Mouse (Mus musculus): ENCODE measurements around the gene Wars2. TPM values are rescaled to one million over a fixed set of nuclear protein-coding genes. Genes with fewer than 3 reads are reported as not detected.

The Wars2 gene
- total and polyA plus RNA-seq, 2 experiments from 2014 or later: 4.0 to 8.4 TPM

GRCm38 (mm10) chr3:99247996-99248801, 107.3 kb downstream of the Wars2 start:
- H3K27ac ChIP-seq (ENCODE audit: low read depth, low read length): no peak overlapping the region
- 3% methylated on average over 28 of the region's 28 CpGs for WGBS

DNA sequence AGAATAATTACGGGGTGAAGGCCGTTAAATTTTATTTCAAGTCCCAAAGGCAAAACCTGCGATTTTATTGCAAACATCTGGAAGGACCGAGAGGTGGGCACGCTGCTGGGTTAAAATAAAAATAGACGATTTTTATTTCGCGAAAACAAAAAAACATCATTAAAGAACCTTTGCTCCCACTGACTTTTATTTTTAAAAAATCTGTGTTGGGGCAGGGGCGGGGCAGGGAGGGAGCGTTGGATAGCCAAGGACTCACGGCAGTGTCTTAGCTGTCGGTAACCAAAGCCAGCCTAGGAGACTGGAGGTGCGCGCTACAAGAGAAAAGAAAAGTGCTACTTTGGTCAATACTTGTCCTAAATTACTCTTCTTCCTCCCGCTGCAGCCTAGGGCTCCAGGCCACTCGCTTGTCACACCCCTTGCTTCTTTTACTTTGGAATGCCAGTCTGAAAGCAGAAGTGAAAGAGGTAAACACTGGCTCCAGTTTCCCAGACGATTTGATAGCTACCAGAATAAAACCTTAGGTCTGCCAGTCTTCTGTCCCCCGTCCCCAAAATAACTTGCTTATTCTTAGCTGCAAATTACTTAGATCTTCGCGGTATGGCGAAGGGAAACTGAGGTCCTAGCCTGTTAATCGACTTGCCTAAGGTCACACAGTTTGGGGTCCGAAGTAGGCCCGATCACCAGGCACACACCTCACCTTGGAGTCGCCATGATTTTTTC, 108.1 kb downstream of the Wars2 start:
- H3K4me1 ChIP-seq (ENCODE audit: insufficient read depth): no peaks in the 10 kb centered on the region
- H3K9ac ChIP-seq: no peak overlapping the region
- no peak overlapping the region for H3K4me3 ChIP-seq (ENCODE audit: low read depth, low read length)
- H3K36me3 ChIP-seq (ENCODE audit: insufficient read depth): no peaks in the 10 kb centered on the region
- no peak overlapping the region for H3K4me2 ChIP-seq (ENCODE audit: low read depth)
- WGBS: 2% methylated on average over 25 of the region's 25 CpGs
- no peak for DNase-seq
- H3K27ac ChIP-seq (ENCODE audit: low read depth, low read length): no peak overlapping the region
- H3K9me3 ChIP-seq (ENCODE audit: low read length): no peaks in the 10 kb centered on the region
- TF ChIP-seq CTCF (IDR thresholded peaks at IDR 0.05; ENCODE audit: low read depth): no peak
- no peak for ATAC-seq
- peaks cover 96% of the 10 kb centered on the region for H3K27me3 ChIP-seq (ENCODE audit: insufficient read depth, low read length)

More at GRCm38 (mm10) chr3:99247996-99248801, 107.3 kb downstream of the Wars2 start:
- no peak for TF ChIP-seq CTCF (IDR thresholded peaks at IDR 0.05; ENCODE audit: low read depth)
- Histone ChIP-seq H3K9me3 (ENCODE audit: low read length) (no peaks in the 10 kb centered on the region), H3K4me2 (ENCODE audit: low read depth) (no peak overlapping the region), H3K36me3 (ENCODE audit: insufficient read depth) (no peaks in the 10 kb centered on the region), H3K4me1 (ENCODE audit: insufficient read depth) (no peaks in the 10 kb centered on the region), H3K9ac (no peak overlapping the region), H3K4me3 (ENCODE audit: low read depth, low read length) (no peak overlapping the region), H3K27me3 (ENCODE audit: insufficient read depth, low read length) (peaks cover 98% of the 10 kb centered on the region)
- DNase-seq: no peak
- ATAC-seq: peak; percentile 25; the same call in 1 of the 2 replicates

GRCm38 (mm10) chr3:99249551-99249870, 108.6 kb downstream of the Wars2 start:
- Histone ChIP-seq H3K27ac (ENCODE audit: low read depth, low read length) (no peak overlapping the region), H3K4me2 (ENCODE audit: low read depth) (no peak overlapping the region), H3K27me3 (ENCODE audit: insufficient read depth, low read length) (peaks cover 96% of the 10 kb centered on the region), H3K4me3 (ENCODE audit: low read depth, low read length) (no peak overlapping the region), H3K36me3 (ENCODE audit: insufficient read depth) (no peaks in the 10 kb centered on the region), H3K9ac (no peak overlapping the region), H3K4me1 (ENCODE audit: insufficient read depth) (no peaks in the 10 kb centered on the region), H3K9me3 (ENCODE audit: low read length) (no peaks in the 10 kb centered on the region)
- ATAC-seq: no peak
- TF ChIP-seq CTCF (IDR thresholded peaks at IDR 0.05; ENCODE audit: low read depth): no peak
- DNase-seq: no peak
- WGBS: 3% methylated on average over 11 of the region's 11 CpGs

GRCm38 (mm10) chr3:99249906-99250305, 109.0 kb downstream of the Wars2 start:
- no peak overlapping the region for H3K4me2 ChIP-seq (ENCODE audit: low read depth)
- H3K9ac ChIP-seq: no peak overlapping the region
- no peaks in the 10 kb centered on the region for H3K4me1 ChIP-seq (ENCODE audit: insufficient read depth)
- no peak for DNase-seq
- H3K27ac ChIP-seq (ENCODE audit: low read depth, low read length): no peak overlapping the region
- H3K4me3 ChIP-seq (ENCODE audit: low read depth, low read length): no peak overlapping the region
- no peaks in the 10 kb centered on the region for H3K9me3 ChIP-seq (ENCODE audit: low read length)
- H3K36me3 ChIP-seq (ENCODE audit: insufficient read depth): no peaks in the 10 kb centered on the region
- ATAC-seq: no peak
- 2% methylated on average over 6 of the region's 6 CpGs for WGBS
- H3K27me3 ChIP-seq (ENCODE audit: insufficient read depth, low read length): peaks cover 96% of the 10 kb centered on the region
- TF ChIP-seq CTCF (IDR thresholded peaks at IDR 0.05; ENCODE audit: low read depth): 0 out of 2 replicates have a peak, but pooled peaks have one; percentile 4

DNA sequence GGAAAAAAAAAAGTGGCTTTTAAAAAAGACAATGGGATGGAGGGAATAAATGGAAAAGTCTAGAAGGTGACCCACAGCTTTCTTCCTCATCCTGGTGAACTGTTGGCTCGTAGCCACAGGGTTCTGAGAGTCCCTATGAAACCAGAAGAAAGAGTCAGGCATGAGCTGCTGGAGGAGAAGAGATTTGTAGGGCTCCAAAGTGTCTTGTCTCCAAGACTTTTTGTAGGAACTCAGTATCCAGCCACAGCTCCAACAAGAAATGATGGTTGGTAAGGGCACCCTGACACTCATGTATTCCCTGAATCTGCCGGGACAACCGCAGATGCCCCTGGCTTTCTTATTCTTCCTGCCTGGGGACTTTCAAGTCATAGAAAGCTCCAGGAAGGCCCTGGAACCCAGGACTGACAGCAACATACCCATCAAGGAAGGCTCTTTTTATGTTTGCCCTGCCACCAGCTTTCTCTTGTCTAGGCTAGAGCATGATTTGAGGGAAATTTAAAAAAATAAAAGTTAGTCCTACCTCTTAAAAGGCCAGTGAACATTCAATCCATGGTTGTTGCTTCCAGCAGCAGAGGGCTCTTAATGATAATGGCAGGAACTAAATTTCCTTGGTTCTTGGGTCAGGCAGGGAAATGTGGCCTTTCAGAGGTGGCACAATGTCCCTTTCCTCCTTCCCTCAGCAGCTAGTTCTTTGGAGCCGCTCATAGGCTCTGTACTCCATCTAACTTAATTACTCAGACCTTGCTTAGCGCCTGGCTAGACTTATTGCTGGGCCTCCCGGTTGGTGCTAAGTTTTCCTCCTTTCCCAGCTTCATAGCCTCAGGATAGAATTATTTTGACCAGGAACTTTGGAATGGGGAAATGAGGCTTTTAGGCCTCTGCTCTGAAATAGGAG, 110.7 kb downstream of the Wars2 start:
- no peak overlapping the region for H3K4me3 ChIP-seq (ENCODE audit: low read depth, low read length)
- H3K36me3 ChIP-seq (ENCODE audit: insufficient read depth): no peaks in the 10 kb centered on the region
- peaks cover 97% of the 10 kb centered on the region for H3K27me3 ChIP-seq (ENCODE audit: insufficient read depth, low read length)
- no peaks in the 10 kb centered on the region for H3K4me1 ChIP-seq (ENCODE audit: insufficient read depth)
- TF ChIP-seq CTCF (IDR thresholded peaks at IDR 0.05; ENCODE audit: low read depth): no peak
- ATAC-seq: no peak
- no peak overlapping the region for H3K9ac ChIP-seq
- H3K9me3 ChIP-seq (ENCODE audit: low read length): no peaks in the 10 kb centered on the region
- WGBS: 6% methylated on average over 6 of the region's 6 CpGs
- no peak overlapping the region for H3K27ac ChIP-seq (ENCODE audit: low read depth, low read length)
- no peak overlapping the region for H3K4me2 ChIP-seq (ENCODE audit: low read depth)
- no peak for DNase-seq

- no peaks in the 10 kb centered on the region for H3K36me3 ChIP-seq (ENCODE audit: insufficient read depth)
- TF ChIP-seq CTCF (IDR thresholded peaks at IDR 0.05; ENCODE audit: low read depth): no peak
- H3K4me3 ChIP-seq (ENCODE audit: low read depth, low read length): no peak overlapping the region
- ATAC-seq (no peak), DNase-seq (no peak)
- H3K4me2 ChIP-seq (ENCODE audit: low read depth): no peak overlapping the region
- H3K4me1 ChIP-seq (ENCODE audit: insufficient read depth): no peaks in the 10 kb centered on the region
- H3K27ac ChIP-seq (ENCODE audit: low read depth, low read length): no peak overlapping the region
- H3K9me3 ChIP-seq (ENCODE audit: low read length): no peaks in the 10 kb centered on the region
- H3K9ac ChIP-seq: no peak overlapping the region
- WGBS: 3% methylated on average over 16 of the region's 16 CpGs
- peaks cover 97% of the 10 kb centered on the region for H3K27me3 ChIP-seq (ENCODE audit: insufficient read depth, low read length)
Observed at GRCm38 (mm10) chr3:99252461-99253091, 111.7 kb downstream of the Wars2 start.
